Mouse (Mus musculus): Measurements from ENCODE around the gene Slc26a5.

Slc26a5 gene

GRCm38 (mm10) chr5:21810924-21811323 lies 54.5 kb downstream of the Slc26a5 start:
- DNase-seq (ENCODE audit: low read depth, low spot score) = peak; percentile 81

GRCm38 (mm10) chr5:21804837-21805236 lies 60.6 kb downstream of the Slc26a5 start:
- DNase-seq (ENCODE audit: low read depth, low spot score) = no peak

- no peak for DNase-seq (ENCODE audit: low read depth, low spot score)
These were observed 61.7 kb downstream of the Slc26a5 start for GRCm38 (mm10) chr5:21803691-21804188.

- no peak for DNase-seq (ENCODE audit: low read depth, low spot score)
These were observed 62.5 kb downstream of the Slc26a5 start for GRCm38 (mm10) chr5:21802907-21803306.

GRCm38 (mm10) chr5:21792166-21792565 lies 73.2 kb downstream of the Slc26a5 start:
- DNase-seq (ENCODE audit: low read depth, low spot score) = peak; percentile 86

- no peak for DNase-seq (ENCODE audit: low read depth, low spot score)
These were observed 76.3 kb downstream of the Slc26a5 start for GRCm38 (mm10) chr5:21789061-21789460.

GRCm38 (mm10) chr5:21787186-21788105 lies 78.0 kb downstream of the Slc26a5 start:
- DNase-seq (ENCODE audit: low read depth, low spot score) = no peak

- DNase-seq (ENCODE audit: low read depth, low spot score) = peak; percentile 94
These were observed 78.9 kb downstream of the Slc26a5 start for GRCm38 (mm10) chr5:21786258-21787185.

GRCm38 (mm10) chr5:21785776-21786175 lies 79.6 kb downstream of the Slc26a5 start:
- no peak for DNase-seq (ENCODE audit: low read depth, low spot score)

GRCm38 (mm10) chr5:21785053-21785452 lies 80.4 kb downstream of the Slc26a5 start, which contains the start of the genes Dnajc2 and Psmc2:
Dnajc2 (minus strand) TSS chr5:21785251.
Psmc2 (plus strand) TSS chr5:21785283.
- peak; percentile 92 for DNase-seq (ENCODE audit: low read depth, low spot score)

- DNase-seq (ENCODE audit: low read depth, low spot score) = peak; percentile 35
These were observed 81.0 kb downstream of the Slc26a5 start for GRCm38 (mm10) chr5:21784161-21785052.

- DNase-seq (ENCODE audit: low read depth, low spot score) = peak; percentile 50
These were observed 88.9 kb downstream of the Slc26a5 start for GRCm38 (mm10) chr5:21776491-21776890.

GRCm38 (mm10) chr5:21769841-21770240 lies 95.6 kb downstream of the Slc26a5 start:
- no peak for DNase-seq (ENCODE audit: low read depth, low spot score)

GRCm38 (mm10) chr5:21768506-21768905 lies 96.9 kb downstream of the Slc26a5 start:
- DNase-seq (ENCODE audit: low read depth, low spot score) = no peak
